Mouse (Mus musculus) kidney, postnatal 14 days (tissue): ENCODE results near the gene Cend1.
"Not testable (repeated sequence)": the region's sequence is repeated elsewhere in the genome, so short reads cannot be mapped to it uniquely, and the experiment has no call there.

Experiments
- DNase-seq: peaks from one replicate; pipeline ENCODE4 v3.0.0; 2022; ENCODE audit warnings: mixed read lengths

Cend1 gene

GRCm38 (mm10) chr7:141464603-141465201 is 35.4 kb upstream of the Cend1 start:
- DNase-seq, result peak; percentile 70

DNA sequence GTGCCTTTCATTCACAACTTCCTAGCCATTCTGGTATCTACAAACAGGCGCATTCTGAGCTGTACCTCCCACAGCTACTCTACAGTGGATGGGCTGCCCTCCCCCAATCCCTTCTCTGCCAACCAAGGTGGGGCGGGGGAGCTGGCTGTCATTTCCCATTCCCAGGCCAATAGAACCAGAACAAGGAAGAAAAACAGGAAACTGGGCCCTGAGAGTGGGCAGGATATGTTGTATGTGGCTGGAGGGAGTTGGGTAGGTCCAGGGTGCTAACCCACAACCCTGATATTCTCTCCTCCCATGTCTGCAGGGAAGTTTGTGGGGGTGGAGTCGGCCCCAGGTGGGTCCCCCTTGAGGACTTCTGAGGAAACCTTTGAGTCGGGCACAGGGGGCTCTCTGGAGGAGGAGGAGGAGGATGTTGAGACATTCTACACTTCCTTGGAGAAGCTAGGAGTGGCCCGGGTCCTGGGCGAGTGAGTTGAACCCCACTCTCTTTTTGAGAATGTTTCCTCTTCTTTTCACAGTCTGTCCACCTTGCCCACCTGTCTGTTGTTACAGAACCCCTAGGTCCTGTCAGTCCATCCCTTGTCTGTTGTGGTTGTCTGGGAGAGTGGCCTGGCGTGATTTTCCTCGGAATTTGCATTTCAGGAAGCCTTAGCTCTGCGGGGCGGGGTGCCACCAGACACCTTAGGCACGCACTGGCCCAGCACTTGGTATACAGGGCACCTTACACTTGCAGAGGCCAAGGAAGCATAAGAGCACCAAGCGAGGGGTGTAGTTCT is 34.7 kb upstream of the Cend1 start:
- DNase-seq, result peak; percentile 76

GRCm38 (mm10) chr7:141462333-141462821 is 33.1 kb upstream of the Cend1 start:
- DNase-seq, result peak; percentile 71

DNA sequence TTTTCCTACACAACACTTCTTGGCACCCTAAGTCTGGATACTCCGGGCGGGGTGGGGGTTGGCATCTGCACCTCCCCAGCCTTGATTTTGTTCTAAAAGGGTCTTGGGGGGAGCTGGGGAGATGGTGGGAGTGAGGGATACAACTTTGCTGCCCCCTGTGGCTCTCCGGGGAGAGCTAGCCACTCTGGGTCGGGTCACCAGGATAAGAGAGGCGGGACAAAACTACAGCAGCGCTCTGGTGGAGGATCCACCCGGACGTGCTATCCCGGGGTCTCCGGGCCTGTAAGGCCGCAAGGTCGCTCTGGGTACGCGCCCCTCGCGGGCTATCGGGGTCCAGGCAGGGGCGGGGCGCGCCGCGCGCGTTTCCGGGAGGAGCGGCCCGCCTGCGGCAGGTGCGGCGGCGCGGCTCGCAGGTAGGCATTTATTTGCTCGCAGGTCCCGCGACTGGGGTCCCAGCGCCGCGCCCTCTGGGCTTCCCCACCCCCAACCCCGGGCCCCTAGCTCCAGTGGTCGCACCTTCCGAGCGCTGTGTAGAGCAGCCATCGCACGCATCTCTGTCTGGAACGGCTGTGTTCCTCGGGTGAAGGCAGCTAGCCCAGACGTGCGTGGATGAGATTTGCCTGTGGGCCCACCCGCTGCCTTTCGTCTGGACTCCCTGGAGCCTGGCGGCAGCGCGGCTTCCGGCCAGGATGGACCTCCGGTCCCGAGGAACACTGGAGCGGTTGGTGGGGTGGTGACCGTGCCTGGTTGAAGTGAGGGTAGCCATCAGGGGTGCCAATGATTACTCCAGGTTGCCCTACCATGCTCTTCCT is 32.4 kb upstream of the Cend1 start:
- no peak for DNase-seq

GRCm38 (mm10) chr7:141460391-141461113 is 31.3 kb upstream of the Cend1 start, which contains the start of gene Cracr2b:
TSS of gene Cracr2b (plus strand) at chr7:141461094.
- no peak for DNase-seq

DNA sequence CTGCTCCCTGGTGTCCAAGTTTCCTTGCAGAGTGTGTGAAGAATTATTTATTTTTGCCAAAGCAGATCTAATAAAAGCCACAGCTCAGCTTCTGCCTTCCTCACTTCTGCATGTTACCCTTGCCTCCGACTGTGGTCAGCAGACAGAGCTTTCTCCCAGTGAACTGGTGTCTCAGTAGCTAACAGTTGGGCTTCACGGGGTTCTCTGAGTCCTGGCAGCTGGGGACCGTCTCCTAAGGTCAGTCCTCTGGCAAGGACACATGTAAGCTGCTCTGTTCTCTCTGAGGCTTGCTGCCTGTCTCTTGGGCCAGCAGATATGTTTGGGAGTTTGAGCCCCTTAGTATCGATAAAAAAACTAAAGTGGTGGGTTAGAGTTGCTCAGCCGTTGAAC is 30.7 kb upstream of the Cend1 start:
- DNase-seq, result no peak

GRCm38 (mm10) chr7:141459301-141459711 is 30.0 kb upstream of the Cend1 start:
- DNase-seq, result no peak

DNA sequence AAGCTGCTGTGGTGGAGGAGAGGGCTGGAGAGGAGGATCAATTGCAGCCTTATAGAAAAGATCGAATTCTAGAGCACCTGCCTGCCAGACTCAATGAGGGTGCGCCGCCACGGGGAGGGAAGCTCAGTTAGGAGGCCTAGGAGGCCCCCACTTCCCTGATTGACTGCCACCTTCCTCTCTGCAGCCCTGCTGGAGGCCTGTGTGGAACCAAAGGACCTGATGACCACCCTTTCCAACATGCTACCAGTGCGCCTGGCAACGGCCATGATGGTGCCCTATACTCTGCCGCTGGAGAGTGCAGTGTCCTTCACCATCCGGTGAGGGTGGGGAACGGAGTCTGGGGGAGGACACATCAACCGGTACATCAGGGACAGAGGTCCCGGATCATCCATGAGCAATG is 29.4 kb upstream of the Cend1 start:
- no peak for DNase-seq

DNA sequence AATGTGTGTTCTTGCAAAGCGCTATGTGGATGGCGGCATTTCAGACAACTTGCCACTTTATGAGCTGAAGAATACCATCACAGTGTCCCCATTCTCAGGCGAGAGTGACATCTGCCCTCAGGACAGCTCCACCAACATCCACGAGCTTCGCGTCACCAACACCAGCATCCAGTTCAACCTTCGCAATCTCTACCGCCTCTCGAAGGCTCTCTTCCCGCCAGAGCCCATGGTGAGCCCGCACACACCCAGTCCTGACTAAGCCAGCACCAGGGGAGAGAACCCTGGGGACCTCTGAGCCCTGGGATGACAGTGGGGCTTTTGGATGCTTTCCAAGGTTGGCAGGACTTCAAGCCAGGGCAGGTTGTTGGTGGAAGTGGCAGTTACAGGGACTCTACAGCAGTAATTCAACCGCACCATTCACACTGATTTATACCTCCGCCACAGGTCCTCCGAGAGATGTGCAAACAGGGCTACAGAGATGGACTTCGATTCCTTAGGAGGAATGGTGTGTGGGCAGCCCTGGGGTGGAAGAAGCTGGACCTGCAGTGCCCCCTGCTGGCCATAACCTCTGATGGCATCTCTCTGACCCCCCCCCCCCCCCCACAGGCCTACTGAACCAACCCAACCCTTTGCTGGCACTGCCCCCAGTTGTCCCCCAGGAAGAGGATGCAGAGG is 28.8 kb upstream of the Cend1 start:
- DNase-seq, result peak; percentile 73

DNA sequence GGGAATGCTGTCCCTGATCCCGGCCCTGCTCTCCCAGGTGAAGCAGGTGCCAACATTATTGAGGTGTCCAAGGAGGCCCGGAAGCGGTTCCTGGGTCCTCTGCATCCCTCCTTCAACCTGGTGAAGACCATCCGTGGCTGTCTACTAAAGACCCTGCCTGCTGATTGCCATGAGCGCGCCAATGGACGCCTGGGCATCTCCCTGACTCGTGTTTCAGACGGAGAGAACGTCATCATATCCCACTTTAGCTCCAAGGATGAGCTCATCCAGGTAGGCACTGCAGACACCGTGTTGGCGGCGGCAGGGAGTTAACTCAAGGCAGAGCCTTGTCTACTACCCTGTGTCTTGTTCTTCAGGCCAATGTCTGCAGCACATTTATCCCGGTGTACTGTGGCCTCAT is 27.9 kb upstream of the Cend1 start:
- DNase-seq, result no peak

DNA sequence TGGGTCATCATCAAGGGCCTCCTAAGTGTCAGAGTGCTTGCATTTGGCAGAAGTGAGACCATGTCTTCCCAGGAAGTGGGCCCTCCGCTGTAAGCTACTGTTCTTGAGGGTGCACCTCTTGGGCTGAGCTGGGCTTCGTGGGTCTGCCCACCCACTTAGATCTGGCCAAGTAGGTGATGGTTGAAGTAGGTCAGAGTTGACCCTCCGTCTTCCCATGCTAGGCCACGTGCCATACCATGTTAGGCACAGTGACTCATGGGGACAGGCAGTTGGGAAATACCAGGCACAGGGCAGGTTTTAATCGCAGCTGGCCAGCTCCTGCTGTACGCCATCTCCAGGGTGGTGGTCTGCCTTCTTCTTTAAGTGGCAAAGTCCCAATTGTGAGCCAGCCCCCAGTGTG is 27.4 kb upstream of the Cend1 start:
- peak; percentile 4 for DNase-seq

- peak; percentile 89 for DNase-seq
Observed at GRCm38 (mm10) chr7:141455610-141456314, 26.5 kb upstream of the Cend1 start.

GRCm38 (mm10) chr7:141454967-141455551 is 25.8 kb upstream of the Cend1 start, which contains the start of gene Pnpla2:
TSS of gene Pnpla2 (plus strand) at chr7:141455198.
- peak; percentile 97 for DNase-seq

DNA sequence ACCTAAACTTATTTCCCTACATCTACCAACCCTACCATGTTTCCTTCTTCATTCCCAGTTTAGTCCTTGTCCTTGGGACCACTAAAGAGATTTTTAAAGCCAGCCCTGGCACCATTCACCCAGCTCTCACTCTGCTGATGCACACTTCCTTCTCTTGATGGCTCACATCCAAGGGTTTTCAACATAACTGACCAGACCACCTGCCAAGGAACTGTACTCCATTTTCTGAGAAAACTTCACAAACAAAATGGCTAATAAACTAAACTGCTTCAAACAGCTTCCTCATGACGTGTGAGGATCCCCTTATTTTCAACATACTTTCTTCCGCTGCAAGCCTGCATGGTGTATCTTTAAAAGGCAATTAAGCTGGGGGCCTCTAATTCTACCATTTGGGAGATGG is 24.3 kb upstream of the Cend1 start:
- DNase-seq, result no peak

GRCm38 (mm10) chr7:141451928-141452327 is 22.6 kb upstream of the Cend1 start:
- no peak for DNase-seq

DNA sequence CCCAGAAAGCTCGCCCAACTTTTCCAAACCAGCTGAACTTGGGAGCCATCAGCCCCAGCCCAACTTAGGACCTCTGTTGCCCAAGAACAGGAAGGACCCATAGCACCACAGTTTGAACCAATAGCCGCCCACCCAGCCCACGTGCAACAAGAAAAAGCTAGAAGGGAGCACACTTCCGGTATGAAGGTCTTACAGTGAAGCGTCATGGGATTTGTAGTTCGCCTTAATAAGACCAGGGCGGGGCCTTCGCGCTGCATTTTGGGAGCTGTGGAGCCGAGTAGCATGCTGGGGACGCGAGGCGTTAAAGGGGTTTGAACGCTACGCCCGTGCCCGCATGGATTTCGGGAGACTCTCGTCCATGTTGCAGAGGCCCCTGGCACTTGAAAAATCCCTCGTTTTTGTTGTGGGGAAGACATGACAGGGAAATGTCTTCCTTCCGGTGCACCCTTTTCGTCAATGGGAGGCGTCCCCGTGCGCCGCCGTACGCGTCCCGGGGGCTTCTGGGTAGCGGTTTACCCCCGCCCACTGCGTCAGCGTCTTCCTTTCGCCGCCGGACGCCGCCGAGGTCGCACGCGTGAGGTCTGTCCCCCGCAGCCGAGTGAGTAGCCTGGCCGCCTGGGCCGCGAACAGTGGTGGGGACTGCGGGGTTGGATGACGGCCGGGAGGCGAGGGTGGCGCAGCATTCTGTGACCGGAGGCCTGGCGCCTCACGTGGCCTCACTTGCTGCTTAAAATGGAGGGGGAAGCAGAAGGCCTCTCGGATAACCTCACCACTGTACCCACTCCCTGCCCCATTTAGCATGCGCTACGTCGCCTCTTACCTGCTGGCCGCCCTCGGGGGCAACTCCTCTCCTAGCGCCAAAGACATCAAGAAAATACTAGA is 18.1 kb upstream of the Cend1 start, which contains the start of gene Rplp2:
Rplp2 (plus strand) TSS at position 261 of the 882 bp plus-strand sequence.
- peak; percentile 95 for DNase-seq

DNA sequence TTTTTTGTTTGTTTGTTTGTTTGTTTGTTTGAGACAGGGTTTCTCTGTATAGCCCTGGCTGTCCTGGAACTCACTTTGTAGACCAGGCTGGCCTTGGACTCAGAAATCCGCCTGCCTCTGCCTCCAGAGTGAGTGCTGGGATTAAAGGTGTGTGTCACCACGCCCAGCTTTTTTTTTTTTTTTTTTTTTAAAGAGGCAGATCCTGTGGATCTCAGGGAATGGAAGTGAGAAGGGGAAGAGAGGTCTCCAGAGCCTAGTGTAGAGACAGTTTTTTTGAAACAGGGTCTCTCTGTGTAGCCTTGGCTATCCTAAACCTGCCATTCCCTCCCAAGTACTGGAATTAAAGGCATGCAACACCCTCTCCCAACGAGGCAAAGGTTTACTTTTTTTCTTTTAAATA is 17.1 kb upstream of the Cend1 start:
- DNase-seq, result not testable (repeated sequence)

DNA sequence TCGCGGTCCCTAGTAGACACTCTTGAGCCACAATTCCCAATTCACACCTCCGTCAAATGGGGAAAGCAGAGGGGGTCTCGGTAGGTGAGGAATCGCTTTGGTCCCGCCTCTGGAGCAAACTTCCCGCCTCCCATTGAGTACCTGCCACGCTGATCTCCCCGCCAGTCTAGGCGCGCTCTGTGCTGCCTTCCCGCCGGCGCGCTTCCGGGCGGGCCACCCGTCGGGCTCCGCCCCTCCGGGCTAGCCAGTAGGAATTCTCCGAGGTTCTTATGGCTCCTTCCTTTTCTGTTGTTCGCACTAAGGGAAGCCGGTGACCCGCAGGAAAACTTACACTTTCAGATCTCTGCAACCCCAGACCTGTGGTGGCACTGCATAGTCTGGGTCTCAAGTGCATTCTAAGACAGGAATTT is 14.5 kb upstream of the Cend1 start, which contains the start of gene Pidd1:
Pidd1 (minus strand) TSS at position 198 of the 410 bp plus-strand sequence.
- peak; percentile 85 for DNase-seq

GRCm38 (mm10) chr7:141443081-141443821 is 14.0 kb upstream of the Cend1 start:
- DNase-seq, result no peak
